Mouse (Mus musculus) T-helper 17 cell (primary cell): ENCODE results near the gene Fam204a.

Source experiments
- in situ Hi-C, 2 experiments: fragments of 300-600 bp; cut with MboI, MseI; formaldehyde crosslinking; loops; 1 replicate in 1 of 2; 2 replicates in 1 of 2; pipeline ENCODE4 v1.15.1; 2025; ENCODE audit warnings: high pct_unique_total_duplicates in 2 of 2

Gene Fam204a

DNA sequence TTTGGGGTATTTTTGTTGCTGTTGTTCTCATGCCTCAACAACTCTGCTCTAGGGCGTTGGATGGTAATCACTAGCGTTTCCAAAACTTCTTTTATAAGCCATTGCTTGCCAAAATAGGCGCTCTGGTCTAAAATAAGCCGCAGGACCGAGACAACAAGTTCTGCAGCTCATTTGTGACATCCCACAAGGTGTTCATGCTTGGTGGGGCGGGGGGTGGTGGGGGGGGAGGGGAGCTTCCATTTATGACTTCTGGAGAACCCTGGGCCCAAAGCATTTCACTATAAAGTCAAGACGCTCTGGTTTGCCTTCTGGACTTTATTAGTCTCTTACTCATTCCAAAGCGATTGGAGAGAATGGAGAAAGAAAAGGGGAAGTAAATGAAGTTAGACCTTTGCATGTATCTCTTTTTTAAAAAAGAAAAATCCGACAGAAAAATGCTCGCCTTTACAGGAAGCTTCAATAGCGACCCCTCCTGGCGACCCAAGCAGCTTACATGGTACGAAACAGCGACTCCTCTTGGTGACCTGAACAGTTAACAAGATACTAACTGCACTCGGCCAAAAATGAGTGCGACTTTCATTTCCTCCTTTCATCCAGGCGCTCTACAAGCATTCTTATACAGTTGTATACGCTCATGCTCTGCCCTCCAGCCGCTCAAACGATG is 65.8 kb downstream of the Fam204a start:
- in situ Hi-C loops, result no loop called here

DNA sequence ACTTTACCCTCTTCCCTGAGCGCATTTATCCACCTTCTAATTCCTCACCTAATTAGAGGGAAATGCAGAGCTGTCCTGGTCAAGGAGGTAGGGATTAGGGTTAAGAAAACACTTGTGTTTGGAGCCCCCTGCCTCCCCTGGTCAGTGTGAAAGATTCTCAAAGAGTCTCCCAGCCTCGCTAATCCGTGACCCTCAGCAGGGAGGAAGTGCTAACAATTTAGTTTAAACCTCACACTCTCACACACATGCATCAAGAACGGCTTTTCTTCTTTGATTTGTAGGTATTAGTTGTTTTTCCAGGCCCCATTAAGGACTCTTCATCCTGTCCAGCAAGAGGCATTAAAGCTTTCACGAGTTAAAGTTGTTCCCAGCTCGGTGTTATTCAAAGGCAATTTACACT is 66.7 kb downstream of the Fam204a start:
- in situ Hi-C loops, result no loop called here

DNA sequence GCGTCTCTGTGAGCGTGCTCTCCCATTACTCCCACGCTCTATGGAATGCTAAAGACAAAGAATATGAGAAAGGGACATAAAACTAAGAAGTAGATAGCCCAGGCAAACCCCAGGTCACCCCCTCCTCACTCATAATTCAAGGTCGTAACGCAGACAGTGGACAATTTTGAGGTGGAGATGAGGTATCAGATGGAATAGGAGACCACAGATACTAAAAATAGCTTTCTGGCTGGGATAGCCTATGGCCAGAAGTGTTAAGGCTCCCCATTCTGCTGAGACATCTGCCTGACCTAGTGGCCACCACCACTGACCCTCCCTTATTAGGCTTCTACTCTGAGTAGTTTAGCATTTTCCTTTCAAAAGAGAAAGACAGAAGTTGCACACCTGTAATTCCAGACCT is 71.2 kb downstream of the Fam204a start:
- in situ Hi-C loops, result no loop called here

DNA sequence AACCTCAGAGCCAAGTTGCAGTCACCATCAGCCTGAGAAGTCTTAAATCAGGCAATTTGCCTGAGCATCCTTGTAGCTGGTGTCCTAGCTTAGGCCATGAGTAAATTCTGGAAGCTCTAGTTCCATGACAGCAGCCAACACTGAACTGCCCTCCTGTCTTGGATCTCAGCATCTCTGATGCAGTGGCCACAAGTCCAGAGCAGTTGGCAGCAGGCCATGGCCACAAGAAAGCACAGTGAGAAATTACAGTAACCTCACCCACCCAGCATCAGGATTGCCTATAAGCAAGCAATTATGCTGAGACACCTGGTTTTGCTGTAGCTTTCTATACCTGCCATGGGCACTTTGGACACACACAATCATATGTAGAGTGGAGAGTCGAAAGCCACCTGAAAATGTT is 73.4 kb downstream of the Fam204a start:
- in situ Hi-C loops, result no loop called here

DNA sequence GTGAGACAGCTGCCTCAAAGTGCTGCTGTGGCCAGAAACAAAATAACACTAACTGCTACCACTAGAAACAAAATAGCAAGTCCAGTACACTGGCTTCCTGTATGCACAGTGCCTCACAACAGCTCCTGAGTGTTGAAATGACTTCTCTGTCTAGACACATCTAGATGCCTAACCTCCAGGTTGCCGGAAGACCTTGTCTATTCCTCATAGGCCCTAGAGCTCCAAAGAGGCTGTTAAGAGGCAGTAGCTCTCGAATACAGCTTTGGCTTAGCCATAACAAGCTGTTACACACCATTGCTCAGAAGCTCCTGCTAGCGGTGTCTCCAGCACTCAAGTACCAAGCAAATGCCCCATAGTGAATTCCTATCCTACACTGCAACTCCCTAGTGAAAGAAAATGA is 76.4 kb downstream of the Fam204a start:
- in situ Hi-C loops, result no loop called here

DNA sequence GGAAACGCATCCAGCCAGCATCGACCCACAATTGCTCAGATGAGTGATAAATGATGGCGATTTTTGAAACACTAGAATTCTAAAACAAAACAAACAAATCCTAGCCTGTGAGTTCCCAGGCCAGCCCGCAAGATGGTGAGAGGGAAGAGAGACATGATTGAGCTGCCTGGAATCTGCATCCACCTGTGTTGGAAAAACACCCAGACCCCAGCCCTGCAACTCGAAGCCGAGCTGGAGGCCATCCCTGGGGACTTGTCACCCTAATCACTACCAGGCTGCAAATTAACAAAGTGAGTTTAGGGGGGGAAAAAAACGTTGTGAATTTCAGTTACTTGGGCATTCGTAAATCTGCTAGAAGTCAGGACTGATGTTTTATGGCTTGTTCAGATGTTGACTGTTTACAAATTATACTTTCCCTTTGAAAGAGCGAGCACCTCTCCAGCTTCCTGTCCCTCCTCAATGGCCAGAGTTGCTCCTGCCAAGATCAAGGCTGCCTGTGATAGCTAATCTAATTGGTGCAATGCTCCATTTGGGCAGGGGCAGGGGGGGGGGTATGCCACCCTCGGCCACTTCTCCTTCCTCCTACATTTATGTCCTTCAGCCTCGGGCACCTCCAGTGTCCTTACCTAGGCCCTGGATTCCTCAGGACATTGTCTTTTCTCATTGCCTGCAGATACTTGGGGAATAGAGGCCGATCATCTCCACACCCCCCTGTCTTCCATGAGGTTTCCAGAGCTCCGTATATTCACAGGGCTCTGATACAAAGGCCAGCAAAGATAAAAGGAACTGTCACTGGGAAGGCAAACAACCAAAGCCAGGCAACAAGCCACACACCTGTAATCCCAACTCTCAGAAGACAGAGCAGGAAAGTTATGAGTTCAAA is 77.2 kb downstream of the Fam204a start:
- in situ Hi-C loops, result loop anchor here (5.0 to 25.0 kb wide), 4 partner anchors 407 to 912 kb away; partner anchors contain the start of gene Emx2 (in 1 of the 2)
